8 mouse cellular contexts compared by ENCODE assay signal in genomic region chr10:128746972-128747645, GRCm38 (mm10). TPM values are rescaled to one million over a fixed set of nuclear protein-coding genes. Genes with fewer than 3 reads are reported as not detected.
DNase-seq lines count a peak whose midpoint lies in the region; ATAC-seq and TF ChIP-seq lines count a peak whose summit lies in the region.

No protein-coding gene starts in this region.

- ATAC-seq in heart, embryonic 13.5 days (ENCODE audit: extremely low read depth, insufficient number of reproducible peaks, low FRiP score, low TSS enrichment): no peak
- no peak for ATAC-seq in forebrain, embryonic 15.5 days (replicated peaks)
- no peak for ATAC-seq in liver, embryonic 16.5 days (ENCODE audit: low read depth)

- dilution Hi-C loops in CH12.LX (cut with MboI; ENCODE audit: extremely low pct_ligation_motif_present, extremely low pct_unique_long_range_greater_than_20kb, low sequenced_read_pairs): no loop called here

- H3K9me3 ChIP-seq in heart, embryonic 13.5 days: no peaks in the 10 kb centered on the region
- H3K9me3 ChIP-seq in CH12.LX (replicated peaks; ENCODE audit: low read length): no peaks in the 10 kb centered on the region
- no peaks in the 10 kb centered on the region for H3K9me3 ChIP-seq in forebrain, embryonic 15.5 days
- H3K9me3 ChIP-seq in liver, embryonic 16.5 days (replicated peaks; ENCODE audit: control insufficient read depth, low read length): no peaks in the 10 kb centered on the region

- peak overlapping the region; percentile 89 for H3K9ac ChIP-seq in heart, embryonic 13.5 days
- peak overlapping the region; percentile 86; the same call in 1 of the 2 replicates for H3K9ac ChIP-seq in CH12.LX (ENCODE audit: insufficient read depth, low read depth)
- H3K9ac ChIP-seq in forebrain, embryonic 15.5 days (replicated peaks): peak overlapping the region; percentile 70
- H3K9ac ChIP-seq in liver, embryonic 16.5 days (ENCODE audit: low read depth, low read length): peak overlapping the region; percentile 83

- H3K27ac ChIP-seq in heart, embryonic 13.5 days (replicated peaks): peak overlapping the region; percentile 96
- peak overlapping the region; percentile 92 for H3K27ac ChIP-seq in CH12.LX (ENCODE audit: insufficient read depth, low read depth)
- H3K27ac ChIP-seq in forebrain, embryonic 15.5 days (replicated peaks): peak overlapping the region; percentile 92
- peak overlapping the region; percentile 93 for H3K27ac ChIP-seq in liver, embryonic 16.5 days (ENCODE audit: low read length)

- peak overlapping the region; percentile 88 for H3K4me2 ChIP-seq in heart, embryonic 13.5 days
- H3K4me2 ChIP-seq in CH12.LX (ENCODE audit: insufficient read depth, low read depth, poor library complexity, severe bottlenecking): peak overlapping the region; percentile 92
- H3K4me2 ChIP-seq in forebrain, embryonic 15.5 days (replicated peaks): peak overlapping the region; percentile 86
- H3K4me2 ChIP-seq in liver, embryonic 16.5 days (ENCODE audit: low read depth, low read length): peak overlapping the region; percentile 95

- no peak for TF ChIP-seq RAD21 in CH12.LX (IDR thresholded peaks at IDR 0.05; ENCODE audit: low read depth, low read length)

- peaks cover 44% of the 10 kb centered on the region for H3K4me1 ChIP-seq in heart, embryonic 13.5 days
- peaks cover 8 to 45% of the 10 kb centered on the region in 2 experiments for H3K4me1 ChIP-seq in CH12.LX (ENCODE audit: control insufficient read depth in 1 of 2, insufficient read depth in 2 of 2)
- peaks cover 40% of the 10 kb centered on the region for H3K4me1 ChIP-seq in forebrain, embryonic 15.5 days
- H3K4me1 ChIP-seq in liver, embryonic 16.5 days (ENCODE audit: control insufficient read depth, low read depth, low read length): peaks cover 26% of the 10 kb centered on the region

- peaks cover 13% of the 10 kb centered on the region for H3K27me3 ChIP-seq in heart, embryonic 13.5 days (replicated peaks)
- H3K27me3 ChIP-seq in CH12.LX (replicated peaks): peaks cover 3% of the 10 kb centered on the region
- peaks cover 31% of the 10 kb centered on the region; the same call in 1 of the 2 replicates for H3K27me3 ChIP-seq in forebrain, embryonic 15.5 days
- H3K27me3 ChIP-seq in liver, embryonic 16.5 days (ENCODE audit: control insufficient read depth, insufficient read depth, low read depth, low read length): peaks cover 32% of the 10 kb centered on the region

- DNase-seq in heart, adult 8-10 months (ENCODE audit: low spot score): no peak
- DNase-seq in CH12.LX (ENCODE audit: extremely low read depth): no peak
- no peak for DNase-seq in gastrocnemius, postnatal 10 days
- DNase-seq in adrenal gland, adult 8-10 months: no peak
- DNase-seq in adrenal gland, postnatal 4 days (ENCODE audit: low spot score in 2 of 2): no peak

- WGBS in heart, embryonic 13.5 days: 37% methylated on average over 9 of the region's 9 CpGs
- 38% methylated on average over 9 of the region's 9 CpGs for WGBS in forebrain, embryonic 15.5 days
- WGBS in liver, embryonic 16.5 days (ENCODE audit: insufficient replicate concordance): 47% methylated on average over 9 of the region's 9 CpGs

- H3K79me2 ChIP-seq in CH12.LX (replicated peaks; ENCODE audit: control insufficient read depth, extremely low read depth, insufficient read depth, poor library complexity, severe bottlenecking): peaks cover 40% of the 10 kb centered on the region

- in situ Hi-C loops in CH12.LX (cut with MboI; ENCODE audit: low pct_ligation_motif_present, low pct_unique_long_range_greater_than_20kb, low sequenced_read_pairs): no loop called here

- TF ChIP-seq POLR2A in CH12.LX (IDR thresholded peaks at IDR 0.05; ENCODE audit: low read depth, low read length): no peak

- no peak for TF ChIP-seq EP300 in CH12.LX (IDR thresholded peaks at IDR 0.05; ENCODE audit: low read length)

- H3K36me3 ChIP-seq in heart, embryonic 13.5 days: peaks cover 3% of the 10 kb centered on the region; the same call in 1 of the 2 replicates
- peaks cover 0 to 15% of the 10 kb centered on the region in 2 experiments for H3K36me3 ChIP-seq in CH12.LX (replicated peaks in 1 of 2; ENCODE audit: control insufficient read depth in 1 of 2, insufficient read depth in 1 of 2, low read length in 1 of 2)
- no peaks in the 10 kb centered on the region for H3K36me3 ChIP-seq in forebrain, embryonic 15.5 days
- H3K36me3 ChIP-seq in liver, embryonic 16.5 days (ENCODE audit: control insufficient read depth, insufficient read depth): peaks cover 2% of the 10 kb centered on the region; the same call in 1 of the 2 replicates

- TF ChIP-seq CTCF in CH12.LX (conservative IDR thresholded peaks at IDR 0.05 in 1 of 2, IDR thresholded peaks at IDR 0.05 in 1 of 2; ENCODE audit: low read depth in 2 of 2, low read length in 2 of 2): no peak

- peak overlapping the region; percentile 91 for H3K4me3 ChIP-seq in heart, embryonic 13.5 days
- H3K4me3 ChIP-seq in CH12.LX (replicated peaks in 1 of 3; ENCODE audit: low read depth in 2 of 3, low read length in 2 of 3, poor library complexity in 1 of 3): peak overlapping the region; percentile 79 to 96 (median 80)
- H3K4me3 ChIP-seq in forebrain, embryonic 15.5 days: peak overlapping the region; percentile 83
- peak overlapping the region; percentile 79 for H3K4me3 ChIP-seq in liver, embryonic 16.5 days (ENCODE audit: low read depth, low read length)

TF ChIP-seq in CH12.LX, 34 proteins besides CTCF, POLR2A, EP300 and RAD21 (continues in another document):
- TF ChIP-seq JUND (conservative IDR thresholded peaks at IDR 0.05; ENCODE audit: low read depth, low read length) (no peak; the same call in 1 of the 2 replicates), IRF4 (IDR thresholded peaks at IDR 0.05; ENCODE audit: low read depth, low read length) (0 out of 2 replicates have a peak, but pooled peaks have one; percentile 3), CHD1 (IDR thresholded peaks at IDR 0.05; ENCODE audit: low read depth, low read length) (peak; percentile 66; the same call in 1 of the 2 replicates)

RNA-seq across cellular contexts. Expression of gene Pym1, which starts 0.6 kb away (rescaled TPM):
- 22.1 and 22.7 TPM in 2 replicates for polyA plus RNA-seq in heart, embryonic 13.5 days (2015; fragmentation: Nextera tagmentation; extraction: Ambion mirVana)
- 10 to 100 TPM in 1 of 4 experiments, 1 to 10 TPM in 3; 7.9 to 11.1 (median 9.4) TPM for total RNA-seq in heart, adult 8-10 months (2022)
- total RNA-seq in CH12.LX (2012; rRNA removed): 52.8 and 63.1 TPM in 2 replicates
- total RNA-seq in CH12.LX (2014; rRNA removed): 84.9 and 87.8 TPM in 2 replicates
- 75.6 and 86.6 TPM in 2 replicates for polyA plus RNA-seq in CH12.LX (2012; ENCODE audit: insufficient read length, low read depth)
- polyA plus RNA-seq in forebrain, embryonic 15.5 days (2015; fragmentation: Nextera tagmentation; extraction: Ambion mirVana): 42.9 and 47.2 TPM in 2 replicates
- polyA plus RNA-seq in liver, embryonic 16.5 days (2015; fragmentation: Nextera tagmentation; extraction: Ambion mirVana): 11.9 and 13.5 TPM in 2 replicates
- total RNA-seq in gastrocnemius, postnatal 10 days (2021): 10 to 100 TPM; 13.7 to 14.9 TPM
- 10 to 100 TPM; 24.1 to 31.9 (median 27.0) TPM for total RNA-seq in adrenal gland, adult 8-10 months (2022)
- 10 to 100 TPM; 39.7 to 40.1 TPM for total RNA-seq in adrenal gland, postnatal 4 days (2021)

RNA-seq across cellular contexts. Expression of gene Dgka, which starts 2.5 kb away (rescaled TPM):
- 4.8 and 5.0 TPM in 2 replicates for polyA plus RNA-seq in heart, embryonic 13.5 days (2015; fragmentation: Nextera tagmentation; extraction: Ambion mirVana)
- 10 to 100 TPM; 11.3 to 12.9 (median 12.6) TPM for total RNA-seq in heart, adult 8-10 months (2022)
- total RNA-seq in CH12.LX (2012; rRNA removed): 5.9 and 6.6 TPM in 2 replicates
- total RNA-seq in CH12.LX (2014; rRNA removed): 3.4 TPM in 2 replicates
- 9.0 and 9.5 TPM in 2 replicates for polyA plus RNA-seq in CH12.LX (2012; ENCODE audit: insufficient read length, low read depth)
- polyA plus RNA-seq in forebrain, embryonic 15.5 days (2015; fragmentation: Nextera tagmentation; extraction: Ambion mirVana): 4.2 and 4.5 TPM in 2 replicates
- 2.6 and 3.0 TPM in 2 replicates for polyA plus RNA-seq in liver, embryonic 16.5 days (2015; fragmentation: Nextera tagmentation; extraction: Ambion mirVana)
- 1 to 10 TPM; 7.1 to 8.8 TPM for total RNA-seq in gastrocnemius, postnatal 10 days (2021)
- 10 to 100 TPM; 16.5 to 41.1 (median 28.6) TPM for total RNA-seq in adrenal gland, adult 8-10 months (2022)
- 10 to 100 TPM; 10.9 to 11.8 TPM for total RNA-seq in adrenal gland, postnatal 4 days (2021)

RNA-seq across cellular contexts. Expression of gene Cdk2, which starts 42.3 kb away (rescaled TPM):
- polyA plus RNA-seq in heart, embryonic 13.5 days (2015; fragmentation: Nextera tagmentation; extraction: Ambion mirVana): 86.6 and 92.0 TPM in 2 replicates
- total RNA-seq in heart, adult 8-10 months (2022): 1 to 10 TPM; 8.0 to 8.8 (median 8.5) TPM
- total RNA-seq in CH12.LX (2012; rRNA removed) (38.9 and 47.1 TPM in 2 replicates), CH12.LX (2014; rRNA removed) (79.3 and 86.9 TPM in 2 replicates)
- 75.3 and 89.2 TPM in 2 replicates for polyA plus RNA-seq in CH12.LX (2012; ENCODE audit: insufficient read length, low read depth)
- polyA plus RNA-seq in forebrain, embryonic 15.5 days (2015; fragmentation: Nextera tagmentation; extraction: Ambion mirVana): 37.6 and 39.7 TPM in 2 replicates
- polyA plus RNA-seq in liver, embryonic 16.5 days (2015; fragmentation: Nextera tagmentation; extraction: Ambion mirVana): 50.8 and 53.8 TPM in 2 replicates
- 10 to 100 TPM; 14.0 to 18.8 TPM for total RNA-seq in gastrocnemius, postnatal 10 days (2021)
- 10 to 100 TPM; 13.4 to 26.6 (median 19.3) TPM for total RNA-seq in adrenal gland, adult 8-10 months (2022)
- total RNA-seq in adrenal gland, postnatal 4 days (2021): 10 to 100 TPM; 46.8 to 50.3 TPM

RNA-seq across cellular contexts. Expression of gene Pmel, which starts 43.1 kb away (rescaled TPM):
- polyA plus RNA-seq in heart, embryonic 13.5 days (2015; fragmentation: Nextera tagmentation; extraction: Ambion mirVana): 1.6 and 2.6 TPM in 2 replicates
- total RNA-seq in heart, adult 8-10 months (2022): under 1 TPM; 0.29 to 0.79 (median 0.44) TPM
- total RNA-seq in CH12.LX (2012; rRNA removed) (7.1 and 7.6 TPM in 2 replicates), CH12.LX (2014; rRNA removed) (5.3 and 5.5 TPM in 2 replicates)
- polyA plus RNA-seq in CH12.LX (2012; ENCODE audit: insufficient read length, low read depth): 8.8 and 9.4 TPM in 2 replicates
- 0.09 and 0.33 TPM in 2 replicates for polyA plus RNA-seq in forebrain, embryonic 15.5 days (2015; fragmentation: Nextera tagmentation; extraction: Ambion mirVana)
- polyA plus RNA-seq in liver, embryonic 16.5 days (2015; fragmentation: Nextera tagmentation; extraction: Ambion mirVana): 0.43 and 0.59 TPM in 2 replicates
- 1 to 10 TPM; 2.1 to 2.4 TPM for total RNA-seq in gastrocnemius, postnatal 10 days (2021)
- total RNA-seq in adrenal gland, adult 8-10 months (2022): 1 to 10 TPM; 1.1 to 1.7 (median 1.3) TPM
- 1 to 10 TPM; 2.0 to 2.6 TPM for total RNA-seq in adrenal gland, postnatal 4 days (2021)

RNA-seq across cellular contexts. Expression of gene Mmp19, which starts 43.6 kb away (rescaled TPM):
- polyA plus RNA-seq in heart, embryonic 13.5 days (2015; fragmentation: Nextera tagmentation; extraction: Ambion mirVana): 0.87 and 1.1 TPM in 2 replicates
- total RNA-seq in heart, adult 8-10 months (2022): 1 to 10 TPM; 2.2 to 2.8 (median 2.5) TPM
- total RNA-seq in CH12.LX (2012; rRNA removed) (0.76 and 1.3 TPM in 2 replicates), CH12.LX (2014; rRNA removed) (0.39 and 0.50 TPM in 2 replicates)
- polyA plus RNA-seq in CH12.LX (2012; ENCODE audit: insufficient read length, low read depth): 0.57 and 0.72 TPM in 2 replicates
- polyA plus RNA-seq in forebrain, embryonic 15.5 days (2015; fragmentation: Nextera tagmentation; extraction: Ambion mirVana): 0.20 and 0.43 TPM in 2 replicates
- 10.4 and 10.6 TPM in 2 replicates for polyA plus RNA-seq in liver, embryonic 16.5 days (2015; fragmentation: Nextera tagmentation; extraction: Ambion mirVana)
- total RNA-seq in gastrocnemius, postnatal 10 days (2021): 1 to 10 TPM; 2.8 to 3.8 TPM
- total RNA-seq in adrenal gland, adult 8-10 months (2022): 10 to 100 TPM; 41.4 to 69.7 (median 60.1) TPM
- total RNA-seq in adrenal gland, postnatal 4 days (2021): 10 to 100 TPM; 23.8 to 29.2 TPM
